Mouse (Mus musculus) macrophage (primary cell): ENCODE data around the gene 4930583I09Rik. TPM values are rescaled to one million over a fixed set of nuclear protein-coding genes. Genes with fewer than 3 reads are reported as not detected.

ENCODE experiments used
- H3K27ac ChIP-seq: fragments of 350-480 bp; formaldehyde crosslinking; 2 replicates; pipeline ENCODE4 v1.9.0; 2021
- H3K36me3 ChIP-seq: fragments of 350-480 bp; formaldehyde crosslinking; 2 replicates; pipeline ENCODE4 v1.9.0; 2021; ENCODE audit errors: inconsistent target
- H3K4me3 ChIP-seq: fragments of 350-480 bp; formaldehyde crosslinking; 2 replicates; pipeline ENCODE4 v1.9.0; 2021; ENCODE audit errors: inconsistent target
- H3K79me2 ChIP-seq: fragments of 350-480 bp; formaldehyde crosslinking; 2 replicates; pipeline ENCODE4 v1.9.0; 2021; ENCODE audit errors: inconsistent target
- WGBS: methylation state at CpG from one replicate; pipeline ENCODE4 v1.1.7; 2026; ENCODE audit warnings: inconsistent platforms; ENCODE audit not compliant: missing documents; 5-methylcytosine and 5-hydroxymethylcytosine counted together
- polyA plus RNA-seq: library from polyadenylated mRNA; stranded (reverse); fragments of 250-400 nt; gene quantifications from 3 replicates; pipeline ENCODE4 v1.2.4, GENCODE M21; 2018; ENCODE audit warnings: inconsistent platforms
- total RNA-seq, 78 experiments: library from RNA; depleted of rRNA; stranded (reverse); fragments of 250-400 nt; gene quantifications; 1 replicate in 9 of 78; 2 replicates in 24 of 78; 3 replicates in 43 of 78; 4 replicates in 2 of 78; pipeline ENCODE4 v1.2.4; 2018; ENCODE audit warnings: inconsistent platforms in 56 of 78

The 4930583I09Rik gene
- not detected for total RNA-seq (2018; cell fraction: chromatin; rRNA removed)
- not detected for total RNA-seq (2018; cell fraction: cytosol; rRNA removed)
- not detected for total RNA-seq (2018; cell fraction: nucleus; rRNA removed)
- not detected in 3 replicates for polyA plus RNA-seq

DNA sequence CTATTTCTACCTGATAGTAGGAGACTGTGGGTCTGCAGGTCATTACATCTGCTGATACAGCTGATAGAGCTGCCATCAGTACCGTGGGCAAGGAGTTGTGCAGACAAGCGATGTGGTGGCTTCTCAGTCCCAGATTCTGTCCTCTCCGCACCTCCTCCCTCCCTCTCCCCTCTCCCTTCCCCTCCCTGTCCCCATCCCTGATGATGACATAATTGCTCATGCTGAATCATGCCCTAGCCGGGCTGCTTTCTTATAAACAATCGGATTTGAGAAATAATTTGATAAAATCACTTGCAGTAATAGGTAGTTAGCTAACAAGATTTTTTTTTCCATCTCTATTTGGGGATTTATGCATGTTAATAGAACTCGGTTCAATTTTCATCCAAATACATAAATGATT, at the start of gene 4930583I09Rik:
Gene 4930583I09Rik, minus strand, starts transcription at position 144 of the 400 bp plus-strand sequence.
- WGBS: 68% methylated on average over 6 of the region's 6 CpGs

DNA sequence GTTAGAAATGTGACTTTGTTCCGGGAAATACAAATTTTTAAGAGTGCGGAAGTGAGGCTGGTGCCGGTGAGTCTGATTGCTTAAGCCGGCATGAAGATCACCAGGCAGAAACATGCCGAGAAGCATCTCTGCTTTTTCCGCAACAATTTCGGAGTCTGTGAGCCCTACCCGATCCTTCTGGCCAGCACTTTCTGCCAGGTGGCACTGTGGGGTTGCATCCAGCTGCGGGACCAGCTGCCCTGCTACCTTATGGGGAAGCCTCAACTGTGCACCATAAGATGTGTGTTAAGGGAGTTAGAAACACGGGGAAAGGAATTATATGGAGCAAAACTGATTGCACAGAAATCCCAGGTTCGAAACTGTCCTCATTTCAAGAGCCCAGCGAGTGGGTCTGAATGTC, 40.2 kb upstream of the 4930583I09Rik start:
- WGBS: 90% methylated on average over 12 of the region's 12 CpGs
- Histone ChIP-seq H3K4me3 (no peak overlapping the region), H3K36me3 (no peaks in the 10 kb centered on the region), H3K27ac (no peak overlapping the region), H3K79me2 (no peaks in the 10 kb centered on the region)

More for the DNA sequence above, at the start of gene 4930583I09Rik:
- Histone ChIP-seq H3K79me2 (no peaks in the 10 kb centered on the region), H3K4me3 (no peak within 1 kb of the TSS), H3K27ac (no peak within 1 kb of the TSS), H3K36me3 (no peaks in the 10 kb centered on the region)

DNA sequence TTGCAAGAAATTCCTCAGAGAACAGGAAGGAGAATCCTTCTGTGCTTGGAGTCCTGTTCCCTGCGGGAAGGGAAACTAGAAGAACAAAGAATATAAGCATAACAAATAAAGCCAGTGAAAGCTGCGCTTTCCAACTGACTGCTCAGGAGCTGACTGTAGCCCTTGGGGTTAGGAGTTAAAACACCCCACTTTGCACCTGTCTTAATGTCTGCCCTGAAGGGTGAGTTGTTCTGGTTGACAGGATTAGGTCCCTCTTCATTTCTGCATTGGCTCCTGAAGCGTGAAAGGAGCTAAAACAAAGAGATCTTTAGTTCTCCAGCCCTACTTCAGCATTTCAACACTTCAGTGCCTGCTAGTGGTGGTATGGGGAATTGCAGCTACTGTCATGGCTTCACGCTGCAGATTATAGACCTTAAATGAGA, 37.8 kb upstream of the 4930583I09Rik start:
- Histone ChIP-seq H3K79me2 (no peaks in the 10 kb centered on the region), H3K36me3 (no peaks in the 10 kb centered on the region), H3K4me3 (no peak overlapping the region), H3K27ac (no peak overlapping the region)
- WGBS: 41% methylated on average over 4 of the region's 4 CpGs

DNA sequence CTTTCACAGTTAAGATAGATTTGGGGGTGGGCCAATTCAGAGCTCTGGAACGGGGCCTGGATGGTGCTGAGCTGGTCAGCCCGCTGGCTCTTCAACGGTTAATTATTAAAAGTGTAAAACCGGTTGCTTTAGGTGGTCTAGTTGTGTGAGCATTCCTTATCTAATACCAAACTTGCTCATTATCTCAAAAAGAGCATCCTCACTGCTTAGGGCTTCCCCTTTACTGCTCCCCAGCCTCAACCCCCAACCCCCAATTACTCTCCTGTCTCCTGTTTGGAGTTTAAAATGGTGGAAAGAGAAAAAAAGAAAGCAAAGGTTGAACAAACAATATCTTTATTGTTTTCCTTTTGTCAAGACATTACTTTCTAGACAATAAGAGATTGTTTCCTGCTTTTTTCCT, 27.9 kb upstream of the 4930583I09Rik start:
- H3K4me3 ChIP-seq: no peak overlapping the region
- H3K27ac ChIP-seq: no peak overlapping the region
- 75% methylated on average over 4 of the region's 4 CpGs for WGBS
- no peaks in the 10 kb centered on the region for H3K79me2 ChIP-seq
- H3K36me3 ChIP-seq: no peaks in the 10 kb centered on the region

DNA sequence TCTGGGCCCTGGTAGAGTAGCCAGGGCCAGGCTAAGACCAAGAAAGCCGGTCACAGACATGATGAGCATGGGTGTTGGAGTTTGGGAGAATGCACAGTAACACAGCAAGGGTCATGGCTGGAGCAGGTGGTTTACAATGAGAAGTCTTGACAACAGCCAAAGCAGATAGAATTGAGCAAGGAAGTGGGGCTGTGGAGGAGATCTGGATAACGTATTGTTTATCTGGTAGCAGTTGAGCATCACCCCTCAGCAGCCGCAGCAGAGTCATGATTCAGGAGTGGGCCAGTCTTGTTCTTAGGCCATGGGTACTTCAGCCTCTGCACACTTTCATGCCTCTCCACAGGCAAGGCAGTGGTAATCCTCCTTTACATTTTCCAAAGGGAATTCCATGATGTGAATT, 25.1 kb upstream of the 4930583I09Rik start:
- no peak overlapping the region for H3K27ac ChIP-seq
- 94% methylated on average over 3 of the region's 3 CpGs for WGBS
- no peak overlapping the region for H3K4me3 ChIP-seq
- no peaks in the 10 kb centered on the region for H3K79me2 ChIP-seq
- H3K36me3 ChIP-seq: no peaks in the 10 kb centered on the region

DNA sequence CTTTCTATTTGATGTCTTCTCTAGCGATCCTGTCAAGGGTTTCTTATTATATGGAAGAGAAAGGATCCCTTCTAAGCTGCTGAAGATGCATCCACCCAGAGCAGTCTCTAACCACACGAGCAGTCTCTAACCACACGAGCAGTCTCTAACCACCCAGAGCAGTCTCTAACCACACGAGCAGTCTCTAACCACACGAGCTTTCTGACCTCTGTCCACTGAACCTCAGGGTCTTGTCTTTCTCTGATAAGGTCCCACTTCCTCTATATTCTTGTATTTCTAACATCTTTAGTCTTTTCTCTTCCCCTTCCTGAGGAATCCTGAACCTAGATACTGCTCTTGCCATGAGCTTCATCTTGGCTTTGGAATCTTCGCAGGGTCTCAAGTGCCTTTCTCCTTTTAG, 23.0 kb upstream of the 4930583I09Rik start:
- Histone ChIP-seq H3K79me2 (no peaks in the 10 kb centered on the region), H3K36me3 (no peaks in the 10 kb centered on the region), H3K27ac (no peak overlapping the region), H3K4me3 (no peak overlapping the region)
- WGBS: 1% methylated on average over 6 of the region's 6 CpGs

DNA sequence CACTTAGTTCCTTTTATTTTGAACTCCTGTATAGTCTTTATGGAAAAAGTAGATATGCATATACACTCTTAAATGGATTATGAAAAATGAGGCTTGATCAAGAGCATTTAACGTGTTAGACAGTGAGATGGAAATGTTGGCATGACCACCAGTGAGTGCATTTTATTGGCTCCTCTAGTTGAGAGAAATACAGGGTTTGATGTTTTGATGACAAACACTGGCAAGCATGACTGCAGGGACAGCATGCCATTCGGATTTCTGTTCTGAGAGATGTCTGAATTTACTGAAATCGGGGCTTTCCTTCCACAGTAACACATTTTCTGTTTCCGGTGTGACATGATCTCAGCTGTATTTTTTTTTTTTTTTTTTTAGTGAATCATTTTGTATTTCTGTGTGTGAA, 12.2 kb upstream of the 4930583I09Rik start:
- H3K27ac ChIP-seq: no peak overlapping the region
- WGBS: 84% methylated on average over 4 of the region's 4 CpGs
- H3K79me2 ChIP-seq: no peaks in the 10 kb centered on the region
- no peak overlapping the region for H3K4me3 ChIP-seq
- H3K36me3 ChIP-seq: no peaks in the 10 kb centered on the region

DNA sequence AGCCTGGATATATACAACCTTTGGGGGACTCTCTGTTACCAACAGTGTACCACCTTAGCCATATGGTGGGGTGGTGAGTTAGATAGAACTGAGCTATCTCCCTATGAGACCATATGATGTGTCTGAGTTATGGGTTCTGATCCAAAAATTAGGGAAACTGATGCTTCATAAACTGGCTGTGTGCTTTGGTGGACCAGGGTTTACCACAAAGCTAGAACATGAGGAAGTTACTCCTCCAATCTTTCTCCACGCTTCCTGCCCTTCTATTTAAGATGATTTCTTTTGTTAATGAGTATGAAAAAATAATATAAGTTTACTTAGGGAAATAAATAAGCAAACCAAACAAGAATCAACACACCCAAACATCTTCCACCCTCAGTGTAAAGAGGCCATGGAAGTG, 10.8 kb upstream of the 4930583I09Rik start:
- WGBS: 22% methylated on average over 1 of the region's 1 CpGs
- no peaks in the 10 kb centered on the region for H3K36me3 ChIP-seq
- no peak overlapping the region for H3K4me3 ChIP-seq
- no peak overlapping the region for H3K27ac ChIP-seq
- no peaks in the 10 kb centered on the region for H3K79me2 ChIP-seq

DNA sequence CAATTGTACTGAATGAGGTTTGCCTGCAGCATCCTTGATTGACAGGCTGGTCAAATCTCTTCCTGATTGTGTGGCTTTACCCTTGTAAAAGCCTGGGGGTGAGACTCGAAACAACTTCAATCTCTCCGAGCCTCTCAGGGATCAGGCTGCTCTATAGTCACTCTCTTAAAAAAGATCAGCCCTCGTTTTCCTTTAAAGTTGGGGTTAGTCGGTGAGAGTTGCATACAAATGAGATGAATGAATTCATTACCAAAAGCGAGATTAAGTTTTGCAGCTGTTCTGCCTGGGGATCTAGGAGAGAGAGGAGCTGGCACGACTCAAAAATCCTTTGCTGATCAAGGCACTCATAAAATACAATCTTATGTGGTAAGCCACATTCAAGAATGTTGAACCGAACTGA, 1.0 kb upstream of the 4930583I09Rik start:
- Histone ChIP-seq H3K27ac (no peak overlapping the region), H3K4me3 (no peak overlapping the region), H3K36me3 (no peaks in the 10 kb centered on the region), H3K79me2 (no peaks in the 10 kb centered on the region)
- WGBS: 47% methylated on average over 6 of the region's 7 CpGs

DNA sequence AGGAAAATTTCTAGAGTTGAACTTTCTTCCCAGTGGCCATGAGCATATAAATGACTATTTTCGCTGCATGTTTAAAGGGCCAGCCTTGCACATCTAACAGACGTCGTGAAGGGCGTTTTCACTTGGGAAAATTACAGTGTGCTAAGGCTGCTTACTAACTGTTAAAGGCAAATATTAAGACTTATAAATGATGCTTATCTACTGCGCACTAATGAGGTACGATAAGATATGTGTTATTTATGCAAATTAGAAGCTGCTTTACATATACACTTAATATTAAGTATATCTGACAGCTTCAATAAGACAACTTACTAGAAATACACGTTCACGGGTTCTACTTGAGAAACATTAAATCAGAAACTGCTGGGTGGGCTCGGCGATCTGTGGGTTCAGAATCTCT, 481 bp upstream of the 4930583I09Rik start:
- no peaks in the 10 kb centered on the region for H3K36me3 ChIP-seq
- no peak overlapping the region for H3K27ac ChIP-seq
- no peaks in the 10 kb centered on the region for H3K79me2 ChIP-seq
- H3K4me3 ChIP-seq: no peak overlapping the region
- 92% methylated on average over 9 of the region's 10 CpGs for WGBS

DNA sequence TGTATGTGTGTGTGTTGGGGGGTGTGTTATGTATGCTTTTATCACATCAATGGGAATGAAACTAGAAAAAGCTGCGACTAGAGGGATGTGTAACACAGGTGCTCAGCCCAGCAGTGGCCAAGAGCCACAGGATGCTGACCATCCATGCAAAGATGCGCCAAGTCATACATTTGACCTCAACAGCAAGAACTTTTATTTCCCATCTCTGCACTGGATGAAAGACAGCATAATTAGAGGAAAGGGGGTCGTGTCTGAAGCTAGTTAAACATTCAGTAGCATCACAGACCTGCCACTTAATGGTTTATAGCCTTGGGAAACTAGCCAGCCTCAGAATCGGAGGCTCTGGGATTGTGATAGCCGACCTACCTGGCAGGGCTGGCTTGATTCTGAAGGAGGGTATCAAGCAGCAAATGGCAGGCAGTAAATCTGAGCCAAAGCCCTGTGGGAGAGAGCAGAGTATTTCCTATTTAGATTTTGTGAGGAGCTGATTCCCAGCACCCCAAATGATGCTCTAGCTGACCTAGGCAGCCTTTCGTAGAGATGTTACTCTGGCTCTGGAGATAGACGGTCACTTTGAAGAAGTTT, 1.9 kb downstream of the 4930583I09Rik start:
- Histone ChIP-seq H3K79me2 (no peaks in the 10 kb centered on the region), H3K36me3 (no peaks in the 10 kb centered on the region), H3K4me3 (no peak overlapping the region), H3K27ac (no peak overlapping the region)
- 83% methylated on average over 7 of the region's 7 CpGs for WGBS

DNA sequence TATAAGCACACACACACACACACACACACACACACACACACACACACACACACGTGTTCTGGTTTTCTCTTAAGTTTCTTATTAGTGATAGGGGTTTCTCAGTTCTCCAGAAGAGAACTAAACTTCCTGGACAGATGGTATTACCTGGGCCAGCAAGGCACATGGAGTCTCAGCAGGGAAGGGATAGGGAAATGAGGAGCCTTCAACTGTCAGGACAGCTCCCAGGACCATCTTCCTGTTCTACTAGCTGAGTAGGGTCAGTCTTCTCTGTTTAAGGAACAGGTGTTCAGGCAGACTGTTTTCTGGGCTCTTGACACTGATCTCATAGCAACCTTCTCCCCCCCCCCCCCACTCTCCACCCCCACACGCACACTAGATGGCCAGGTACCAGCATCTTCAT, 2.8 kb downstream of the 4930583I09Rik start:
- Histone ChIP-seq H3K36me3 (no peaks in the 10 kb centered on the region), H3K27ac (no peak overlapping the region), H3K79me2 (no peaks in the 10 kb centered on the region), H3K4me3 (no peak overlapping the region)
- 100% methylated on average over 1 of the region's 2 CpGs for WGBS

DNA sequence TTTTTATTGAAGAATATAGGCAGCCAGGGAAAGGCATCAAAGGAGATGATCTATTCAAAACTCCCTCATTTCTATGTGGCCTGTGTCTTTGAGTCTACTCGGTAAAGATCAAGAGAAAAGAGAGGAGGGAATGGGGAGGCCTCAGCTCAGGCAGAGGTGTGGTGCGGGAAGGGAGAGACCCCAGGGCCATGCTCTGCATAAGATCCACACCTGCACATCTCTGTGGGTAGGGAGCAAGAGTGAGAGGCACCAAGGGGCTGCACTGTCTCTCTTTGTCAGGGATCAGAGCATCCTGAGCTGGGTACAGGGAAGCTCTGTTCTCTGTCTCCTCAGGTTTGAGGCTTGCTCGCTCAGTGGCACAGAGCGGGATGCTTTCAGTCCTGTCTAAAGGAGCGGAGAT, 8.4 kb downstream of the 4930583I09Rik start:
- WGBS: 92% methylated on average over 5 of the region's 5 CpGs
- Histone ChIP-seq H3K79me2 (no peaks in the 10 kb centered on the region), H3K36me3 (no peaks in the 10 kb centered on the region), H3K4me3 (no peak overlapping the region), H3K27ac (no peak overlapping the region)

DNA sequence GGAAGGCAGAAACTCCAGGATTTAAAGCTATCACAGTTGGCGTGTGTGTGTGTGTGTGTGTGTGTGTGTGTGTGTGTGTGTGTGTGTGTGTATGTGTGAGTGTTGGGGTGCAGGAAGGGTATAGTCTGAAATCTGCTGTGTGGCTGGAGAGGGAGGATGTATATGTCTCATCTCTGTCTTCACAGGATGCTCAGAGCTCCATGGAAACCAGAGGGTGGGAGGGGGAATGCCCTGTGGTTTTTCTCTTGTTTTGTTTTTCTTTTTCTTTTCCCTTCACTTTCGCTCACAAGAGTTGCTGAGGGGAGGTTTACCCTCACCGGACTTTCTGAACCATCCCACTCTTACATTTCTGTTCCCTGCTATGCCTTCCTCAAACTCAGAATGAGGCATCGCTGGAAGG, 9.0 kb downstream of the 4930583I09Rik start:
- 81% methylated on average over 3 of the region's 4 CpGs for WGBS
- H3K4me3 ChIP-seq: no peak overlapping the region
- no peaks in the 10 kb centered on the region for H3K36me3 ChIP-seq
- no peaks in the 10 kb centered on the region for H3K79me2 ChIP-seq
- H3K27ac ChIP-seq: no peak overlapping the region

DNA sequence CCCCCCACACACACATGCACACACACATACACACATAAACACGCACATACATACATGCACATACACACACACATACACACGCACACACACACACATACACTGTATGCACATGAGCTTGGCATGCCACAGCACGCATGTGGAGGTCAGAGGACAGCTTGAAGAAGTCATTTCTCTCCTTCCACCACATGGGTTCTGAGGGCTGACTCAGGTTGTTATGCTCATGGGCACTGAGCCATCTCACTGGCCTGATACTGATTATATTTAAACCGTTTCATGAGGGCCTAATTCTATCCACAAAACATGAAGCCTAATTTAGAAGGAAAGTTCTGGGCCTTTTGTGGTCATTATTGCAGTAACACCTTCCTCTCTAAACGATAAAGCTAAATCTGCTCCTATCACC, 13.3 kb downstream of the 4930583I09Rik start:
- Histone ChIP-seq H3K79me2 (no peaks in the 10 kb centered on the region), H3K4me3 (no peak overlapping the region), H3K36me3 (no peaks in the 10 kb centered on the region), H3K27ac (no peak overlapping the region)
- 85% methylated on average over 5 of the region's 5 CpGs for WGBS
